Mouse (Mus musculus) CH12.LX (cell line): ENCODE results near the gene Ppp1r12a. TPM values are rescaled to one million over a fixed set of nuclear protein-coding genes. Genes with fewer than 3 reads are reported as not detected.
A peak's percentile ranks its signal among the peaks of the same experiment; 100 is the strongest.

Experiments used
- DNase-seq: peaks from one replicate; pipeline ENCODE4 v3.0.0-alpha.2; 2013; ENCODE audit errors: extremely low read depth
- H3K27ac ChIP-seq: 2 replicates; pipeline ENCODE4 v1.5.1; 2012; ENCODE audit warnings: low read depth, mild to moderate bottlenecking, control low read depth, moderate library complexity; ENCODE audit not compliant: insufficient read depth
- H3K27me3 ChIP-seq: replicated peaks from 2 replicates; pipeline ENCODE3; 2012; ENCODE audit warnings: inconsistent platforms
- H3K36me3 ChIP-seq, 2 experiments: replicated peaks in 1 of 2; 2 replicates each; pipeline versions ENCODE3 to v1.6.1; 2012; ENCODE audit warnings: inconsistent platforms in 1 of 2, low read length in 1 of 2, mild to moderate bottlenecking in 1 of 2, mixed read lengths in 1 of 2, moderate library complexity in 1 of 2; ENCODE audit not compliant: control insufficient read depth in 1 of 2, insufficient read depth in 1 of 2
- H3K4me1 ChIP-seq, 2 experiments: 2 replicates each; pipeline ENCODE4 v1.6.1; 2012; ENCODE audit warnings: inconsistent platforms in 1 of 2, moderate library complexity in 1 of 2; ENCODE audit not compliant: insufficient read depth in 2 of 2, control insufficient read depth in 1 of 2
- H3K4me2 ChIP-seq: 2 replicates; pipeline ENCODE4 v1.6.1; 2012; ENCODE audit warnings: low read depth, mild to moderate bottlenecking, control low read depth; ENCODE audit not compliant: poor library complexity, insufficient read depth, severe bottlenecking
- H3K4me3 ChIP-seq, 3 experiments: fragments of 150-350 bp in 1 of 3; sonication (generic) in 1 of 3; replicated peaks in 1 of 3; 2 replicates each; pipeline versions ENCODE3 to v1.5.1; 2011 to 2012; ENCODE audit warnings: low read depth in 2 of 3, low read length in 2 of 3, mild to moderate bottlenecking in 2 of 3, moderate library complexity in 2 of 3, control low read depth in 1 of 3, improper control_type of control experiment in 1 of 3, inconsistent platforms in 1 of 3, mixed read lengths in 1 of 3; ENCODE audit not compliant: poor library complexity in 1 of 3
- H3K79me2 ChIP-seq: replicated peaks from 2 replicates; pipeline ENCODE4 v1.6.1; 2012; ENCODE audit warnings: mild to moderate bottlenecking, moderate library complexity; ENCODE audit not compliant: control insufficient read depth, poor library complexity, insufficient read depth, severe bottlenecking; ENCODE audit errors: extremely low read depth
- H3K9ac ChIP-seq: 2 replicates; pipeline ENCODE4 v1.6.1; 2012; ENCODE audit warnings: low read depth, mild to moderate bottlenecking, control low read depth, moderate library complexity; ENCODE audit not compliant: insufficient read depth
- H3K9me3 ChIP-seq: replicated peaks from 2 replicates; pipeline ENCODE3; 2012; ENCODE audit warnings: low read length, inconsistent platforms, mixed read lengths
- BHLHE40 ChIP-seq: IDR thresholded peaks from 2 replicates; pipeline ENCODE4 v1.6.1; 2011; ENCODE audit warnings: mild to moderate bottlenecking, low read depth, low read length, improper control_type of control experiment
- CHD1 ChIP-seq: IDR thresholded peaks from 2 replicates; pipeline ENCODE4 v1.6.1; 2012; ENCODE audit warnings: low read depth, low read length, improper control_type of control experiment, inconsistent platforms
- CHD2 ChIP-seq: IDR thresholded peaks from 2 replicates; pipeline ENCODE4 v1.6.1; 2011; ENCODE audit warnings: low read length, improper control_type of control experiment
- CTCF ChIP-seq, 2 experiments: IDR thresholded peaks in 1 of 2; conservative IDR thresholded peaks in 1 of 2; 2 replicates each; pipeline ENCODE4 v1.5.1; 2011 to 2012; ENCODE audit warnings: low read depth in 2 of 2, low read length in 2 of 2, improper control_type of control experiment in 1 of 2, inconsistent platforms in 1 of 2, mild to moderate bottlenecking in 1 of 2, moderate library complexity in 1 of 2
- ELF1 ChIP-seq: IDR thresholded peaks from 2 replicates; pipeline ENCODE4 v1.6.1; 2014; ENCODE audit warnings: low read depth, mild to moderate bottlenecking, inconsistent platforms, low read length, improper control_type of control experiment
- GABPA ChIP-seq: IDR thresholded peaks from 2 replicates; pipeline ENCODE4 v1.6.1; 2012; ENCODE audit warnings: low read depth, low read length, improper control_type of control experiment, inconsistent platforms; ENCODE audit not compliant: insufficient replicate concordance
- HCFC1 ChIP-seq: IDR thresholded peaks from 2 replicates; pipeline ENCODE4 v1.6.1; 2012; ENCODE audit warnings: low read depth, mild to moderate bottlenecking, inconsistent platforms, low read length, improper control_type of control experiment
- IRF4 ChIP-seq: IDR thresholded peaks from 2 replicates; pipeline ENCODE4 v1.6.1; 2014; ENCODE audit warnings: low read depth, mild to moderate bottlenecking, inconsistent platforms, low read length, improper control_type of control experiment
- JUN ChIP-seq: IDR thresholded peaks from 2 replicates; pipeline ENCODE4 v1.6.1; 2011; ENCODE audit warnings: low read depth, mild to moderate bottlenecking, low read length, improper control_type of control experiment, moderate library complexity; ENCODE audit not compliant: insufficient read depth
- KAT2A ChIP-seq: IDR thresholded peaks from 2 replicates; pipeline ENCODE4 v1.6.1; 2012; ENCODE audit warnings: low read length, improper control_type of control experiment, inconsistent platforms; ENCODE audit not compliant: insufficient replicate concordance
- MAFK ChIP-seq: IDR thresholded peaks from 2 replicates; pipeline ENCODE4 v1.6.1; 2011; ENCODE audit warnings: low read length, improper control_type of control experiment; ENCODE audit not compliant: insufficient replicate concordance
- MAX ChIP-seq: IDR thresholded peaks from 2 replicates; pipeline ENCODE4 v1.6.1; 2011; ENCODE audit warnings: low read length, improper control_type of control experiment
- MAZ ChIP-seq: IDR thresholded peaks from 2 replicates; pipeline ENCODE4 v1.6.1; 2012; ENCODE audit warnings: low read depth, mild to moderate bottlenecking, inconsistent platforms, low read length, improper control_type of control experiment, moderate library complexity
- MEF2A ChIP-seq: IDR thresholded peaks from 2 replicates; pipeline ENCODE4 v1.6.1; 2014; ENCODE audit warnings: low read depth, mild to moderate bottlenecking, inconsistent platforms, low read length, improper control_type of control experiment, borderline replicate concordance
- MXI1 ChIP-seq: IDR thresholded peaks from 2 replicates; pipeline ENCODE4 v1.6.1; 2011; ENCODE audit warnings: mild to moderate bottlenecking, low read depth, low read length, improper control_type of control experiment
- NELFE ChIP-seq: IDR thresholded peaks from 2 replicates; pipeline ENCODE4 v1.6.1; 2011; ENCODE audit warnings: low read depth, low read length, improper control_type of control experiment
- NRF1 ChIP-seq: IDR thresholded peaks from 2 replicates; pipeline ENCODE4 v1.6.1; 2014; ENCODE audit warnings: low read depth, mild to moderate bottlenecking, inconsistent platforms, low read length, improper control_type of control experiment, moderate library complexity
- POLR2AphosphoS2 ChIP-seq: IDR thresholded peaks from 2 replicates; pipeline ENCODE4 v1.6.1; 2011; ENCODE audit warnings: low read depth, low read length, improper control_type of control experiment
- SIN3A ChIP-seq: IDR thresholded peaks from 2 replicates; pipeline ENCODE4 v1.6.1; 2012; ENCODE audit warnings: low read length, improper control_type of control experiment, inconsistent platforms
- SMC3 ChIP-seq: IDR thresholded peaks from 2 replicates; pipeline ENCODE4 v1.6.1; 2011; ENCODE audit warnings: low read depth, low read length, improper control_type of control experiment
- TCF12 ChIP-seq: IDR thresholded peaks from 2 replicates; pipeline ENCODE4 v1.6.1; 2014; ENCODE audit warnings: low read depth, mild to moderate bottlenecking, inconsistent platforms, low read length, improper control_type of control experiment
- UBTF ChIP-seq: IDR thresholded peaks from 2 replicates; pipeline ENCODE4 v1.6.1; 2012; ENCODE audit warnings: low read depth, mild to moderate bottlenecking, inconsistent platforms, low read length, improper control_type of control experiment, moderate library complexity
- USF1 ChIP-seq: IDR thresholded peaks from 2 replicates; pipeline ENCODE4 v1.6.1; 2014; ENCODE audit warnings: low read depth, mild to moderate bottlenecking, inconsistent platforms, low read length, improper control_type of control experiment
- USF2 ChIP-seq: conservative IDR thresholded peaks from 2 replicates; pipeline ENCODE4 v1.6.1; 2011; ENCODE audit warnings: low read depth, low read length, improper control_type of control experiment
- ZC3H11A ChIP-seq: IDR thresholded peaks from 2 replicates; pipeline ENCODE4 v1.6.1; 2012; ENCODE audit warnings: low read depth, mild to moderate bottlenecking, inconsistent platforms, low read length, improper control_type of control experiment
- dilution Hi-C: fragments of 300-500 bp; cut with MboI; formaldehyde crosslinking; loops from 2 replicates; pipeline ENCODE4 v1.14.3; 2020; ENCODE audit warnings: low sequenced_read_pairs; ENCODE audit not compliant: extremely low pct_unique_long_range_greater_than_20kb, extremely low pct_ligation_motif_present
- in situ Hi-C: fragments of 300-500 bp; cut with MboI; formaldehyde crosslinking; loops from 3 replicates; pipeline ENCODE4 v1.14.3; 2019; ENCODE audit warnings: low sequenced_read_pairs, low pct_ligation_motif_present, low pct_unique_long_range_greater_than_20kb, mixed read lengths
- polyA plus RNA-seq: library from polyadenylated mRNA; unstranded; fragments of >175 nt; gene quantifications from 2 replicates; pipeline ENCODE4 v1.2.1, GENCODE M21; 2012; ENCODE audit warnings: low read depth; ENCODE audit not compliant: insufficient read length
- total RNA-seq, 2 experiments: library from RNA; depleted of rRNA; stranded (reverse); fragments of 300-350 nt in 1 of 2; fragments of >200 nt in 1 of 2; gene quantifications; 2 replicates each; pipeline ENCODE4 v1.2.3; 2012 to 2014

The Ppp1r12a gene
- total and polyA plus RNA-seq, 3 experiments = 34.4 to 70.8 (median 60.0) TPM

GRCm38 (mm10) chr10:108159002-108159401 is 3.0 kb upstream of the Ppp1r12a start:
- H3K4me2 ChIP-seq = no peak overlapping the region
- no peak overlapping the region for H3K27ac ChIP-seq
- dilution Hi-C loops (no loop called here), in situ Hi-C loops (no loop called here)
- no peak for DNase-seq
- H3K4me3 ChIP-seq = no peak overlapping the region
- no peaks in the 10 kb centered on the region for H3K36me3 ChIP-seq
- H3K4me1 ChIP-seq = peaks cover 11 to 23% of the 10 kb centered on the region in 2 experiments
- no peak for TF ChIP-seq IRF4
- TF ChIP-seq KAT2A = no peak
- no peak for TF ChIP-seq ZC3H11A
- no peak for TF ChIP-seq CHD2
- no peak for TF ChIP-seq TCF12
- TF ChIP-seq HCFC1 = no peak
- no peak for TF ChIP-seq ELF1
- TF ChIP-seq USF2 = no peak
- no peak for TF ChIP-seq BHLHE40
- TF ChIP-seq CHD1 = no peak
- no peak for TF ChIP-seq UBTF
- no peak for TF ChIP-seq NELFE
- no peak for TF ChIP-seq MAX
- no peak for TF ChIP-seq MXI1
- TF ChIP-seq NRF1 = no peak
- TF ChIP-seq MAFK = no peak
- TF ChIP-seq GABPA = no peak
- no peak for TF ChIP-seq CTCF (conservative IDR thresholded peaks at IDR 0.05 in 1 of 2, IDR thresholded peaks at IDR 0.05 in 1 of 2; ENCODE audit: low read depth in 2 of 2, low read length in 2 of 2)
- TF ChIP-seq JUN = no peak
- no peak for TF ChIP-seq SMC3
- no peaks in the 10 kb centered on the region for H3K27me3 ChIP-seq
- H3K79me2 ChIP-seq = peaks cover 18% of the 10 kb centered on the region
- H3K9ac ChIP-seq = no peak overlapping the region
- H3K9me3 ChIP-seq = no peaks in the 10 kb centered on the region

- H3K36me3 ChIP-seq = peaks cover 0 to 10% of the 10 kb centered on the region in 2 experiments
- no peak for TF ChIP-seq GABPA
- no peak for TF ChIP-seq UBTF
- no peak for TF ChIP-seq IRF4
- TF ChIP-seq USF1 = no peak
- no peak for TF ChIP-seq POLR2AphosphoS2
- no peak; the same call in 1 of the 2 replicates for TF ChIP-seq MEF2A
- TF ChIP-seq NELFE = no peak
- peak; percentile 54; the same call in 1 of the 2 replicates for TF ChIP-seq SIN3A
- no peak for TF ChIP-seq MAZ
- peak; percentile 8; the same call in 1 of the 2 replicates for TF ChIP-seq TCF12
- no peak for TF ChIP-seq JUN
- TF ChIP-seq CHD1 = no peak; the same call in 1 of the 2 replicates
- 0 out of 2 replicates have a peak, but pooled peaks have one; percentile 63 for TF ChIP-seq MXI1
- DNase-seq = no peak
- peaks cover 0 to 31% of the 10 kb centered on the region in 2 experiments; a peak in 3 of 4 replicates for H3K4me1 ChIP-seq
- dilution Hi-C loops = no loop called here
- H3K9me3 ChIP-seq = no peaks in the 10 kb centered on the region
- peak overlapping the region; percentile 55; the same call in 1 of the 2 replicates for H3K4me2 ChIP-seq
- H3K4me3 ChIP-seq = peak overlapping the region; percentile 90 to 97 (median 94)
- peak overlapping the region; percentile 100 for H3K9ac ChIP-seq
- no peaks in the 10 kb centered on the region for H3K27me3 ChIP-seq
- in situ Hi-C loops = no loop called here
- H3K27ac ChIP-seq = peak overlapping the region; percentile 90
- peaks cover 35% of the 10 kb centered on the region for H3K79me2 ChIP-seq
These were observed 466 bp downstream of the Ppp1r12a start for GRCm38 (mm10) chr10:108162297-108163020.
